Mouse (Mus musculus): ENCODE data around the gene Myo1b. TPM values are rescaled to one million over a fixed set of nuclear protein-coding genes. Genes with fewer than 3 reads are reported as not detected.
A peak's percentile ranks its signal among the peaks of the same experiment; 100 is the strongest.

The Myo1b gene
- polyA plus RNA-seq, 1 experiment from 2014 or later: 114 TPM

- peak overlapping the region; percentile 85 for H3K4me3 ChIP-seq (replicated peaks)
- H3K27me3 ChIP-seq: no peaks in the 10 kb centered on the region; the same call in 1 of the 2 replicates
- peak overlapping the region; percentile 74 for H3K4me2 ChIP-seq
- WGBS: 51% methylated on average over 5 of the region's 5 CpGs
- peak; percentile 16; the same call in 1 of the 2 replicates for ATAC-seq (ENCODE audit: low FRiP score)
- no peaks in the 10 kb centered on the region for H3K9me3 ChIP-seq
- H3K9ac ChIP-seq: peak overlapping the region; percentile 93
- H3K27ac ChIP-seq: peak overlapping the region; percentile 94
- H3K36me3 ChIP-seq (replicated peaks): no peaks in the 10 kb centered on the region
- peaks cover 33% of the 10 kb centered on the region for H3K4me1 ChIP-seq
Measured at GRCm38 (mm10) chr1:51916276-51916675, 405 bp upstream of the Myo1b start.

- H3K36me3 ChIP-seq (replicated peaks): no peaks in the 10 kb centered on the region
- WGBS: 0% methylated on average over 32 of the region's 33 CpGs
- peak; percentile 94 for ATAC-seq (ENCODE audit: low FRiP score)
- peak overlapping the region; percentile 93 for H3K9ac ChIP-seq
- peak overlapping the region; percentile 85 for H3K4me3 ChIP-seq (replicated peaks)
- H3K27me3 ChIP-seq: no peaks in the 10 kb centered on the region; the same call in 1 of the 2 replicates
- H3K4me1 ChIP-seq: peaks cover 41% of the 10 kb centered on the region
- peak overlapping the region; percentile 94 for H3K27ac ChIP-seq
- no peaks in the 10 kb centered on the region for H3K9me3 ChIP-seq
- peak overlapping the region; percentile 74 for H3K4me2 ChIP-seq
Measured at GRCm38 (mm10) chr1:51915051-51915575, 758 bp downstream of the Myo1b start.

GRCm38 (mm10) chr1:51914095-51914494 lies 1.8 kb downstream of the Myo1b start:
- Histone ChIP-seq H3K27me3 (no peaks in the 10 kb centered on the region; the same call in 1 of the 2 replicates), H3K9me3 (no peaks in the 10 kb centered on the region), H3K9ac (no peak overlapping the region), H3K4me2 (peak overlapping the region; percentile 74), H3K4me1 (peaks cover 52% of the 10 kb centered on the region), H3K36me3 (replicated peaks) (no peaks in the 10 kb centered on the region), H3K4me3 (replicated peaks) (peak overlapping the region; percentile 15; the same call in 1 of the 2 replicates), H3K27ac (no peak overlapping the region)
- 76% methylated on average over 3 of the region's 3 CpGs for WGBS
- ATAC-seq (ENCODE audit: low FRiP score): no peak

GRCm38 (mm10) chr1:51913071-51913814 lies 2.6 kb downstream of the Myo1b start:
- Histone ChIP-seq H3K36me3 (replicated peaks) (no peaks in the 10 kb centered on the region), H3K27ac (peak overlapping the region; percentile 31; the same call in 1 of the 2 replicates), H3K4me2 (peak overlapping the region; percentile 74), H3K9me3 (no peaks in the 10 kb centered on the region), H3K27me3 (no peaks in the 10 kb centered on the region; the same call in 1 of the 2 replicates), H3K4me1 (peaks cover 58% of the 10 kb centered on the region), H3K4me3 (replicated peaks) (no peak overlapping the region; the same call in 1 of the 2 replicates), H3K9ac (no peak overlapping the region)
- 65% methylated on average over 14 of the region's 14 CpGs for WGBS
- ATAC-seq (ENCODE audit: low FRiP score): no peak

- no peaks in the 10 kb centered on the region for H3K36me3 ChIP-seq (replicated peaks)
- H3K4me2 ChIP-seq: no peak overlapping the region
- 81% methylated on average over 4 of the region's 4 CpGs for WGBS
Measured at GRCm38 (mm10) chr1:51911331-51911730, 4.5 kb downstream of the Myo1b start.

GRCm38 (mm10) chr1:51909204-51909603 lies 6.7 kb downstream of the Myo1b start:
- no peaks in the 10 kb centered on the region for H3K27me3 ChIP-seq
- no peak overlapping the region for H3K4me2 ChIP-seq
- no peak overlapping the region for H3K9ac ChIP-seq
- ATAC-seq (ENCODE audit: low FRiP score): no peak
- H3K4me3 ChIP-seq (replicated peaks): no peak overlapping the region
- H3K9me3 ChIP-seq: no peaks in the 10 kb centered on the region
- H3K27ac ChIP-seq: no peak overlapping the region
- peaks cover 74% of the 10 kb centered on the region for H3K4me1 ChIP-seq
- 85% methylated on average over 2 of the region's 2 CpGs for WGBS
- H3K36me3 ChIP-seq (replicated peaks): peaks cover 3% of the 10 kb centered on the region; the same call in 1 of the 2 replicates

More at GRCm38 (mm10) chr1:51911331-51911730, 4.5 kb downstream of the Myo1b start:
- Histone ChIP-seq H3K27me3 (no peaks in the 10 kb centered on the region), H3K4me3 (replicated peaks) (no peak overlapping the region), H3K9me3 (no peaks in the 10 kb centered on the region), H3K9ac (no peak overlapping the region), H3K4me1 (peaks cover 74% of the 10 kb centered on the region), H3K27ac (no peak overlapping the region)
- no peak for ATAC-seq (ENCODE audit: low FRiP score)

- Histone ChIP-seq H3K36me3 (replicated peaks) (peaks cover 3% of the 10 kb centered on the region; the same call in 1 of the 2 replicates), H3K9ac (no peak overlapping the region; the same call in 1 of the 2 replicates), H3K4me3 (replicated peaks) (no peak overlapping the region), H3K4me2 (no peak overlapping the region), H3K27me3 (no peaks in the 10 kb centered on the region), H3K27ac (no peak overlapping the region; the same call in 1 of the 2 replicates), H3K9me3 (no peaks in the 10 kb centered on the region), H3K4me1 (peaks cover 60% of the 10 kb centered on the region)
- ATAC-seq (ENCODE audit: low FRiP score): no peak
- WGBS: 35% methylated on average over 8 of the region's 8 CpGs
Measured at GRCm38 (mm10) chr1:51907821-51908220, 8.1 kb downstream of the Myo1b start.

- Histone ChIP-seq H3K4me3 (replicated peaks) (no peak overlapping the region), H3K9ac (no peak overlapping the region), H3K27me3 (no peaks in the 10 kb centered on the region), H3K36me3 (replicated peaks) (peaks cover 3% of the 10 kb centered on the region; the same call in 1 of the 2 replicates), H3K4me1 (peaks cover 50% of the 10 kb centered on the region), H3K9me3 (no peaks in the 10 kb centered on the region), H3K27ac (no peak overlapping the region), H3K4me2 (no peak overlapping the region)
- WGBS: 91% methylated on average over 8 of the region's 8 CpGs
- no peak for ATAC-seq (ENCODE audit: low FRiP score)
Measured at GRCm38 (mm10) chr1:51906206-51906906, 9.5 kb downstream of the Myo1b start.

- Histone ChIP-seq H3K9me3 (no peaks in the 10 kb centered on the region), H3K4me1 (peaks cover 40% of the 10 kb centered on the region), H3K36me3 (replicated peaks) (peaks cover 3% of the 10 kb centered on the region; the same call in 1 of the 2 replicates), H3K27ac (no peak overlapping the region), H3K4me3 (replicated peaks) (no peak overlapping the region), H3K27me3 (no peaks in the 10 kb centered on the region), H3K4me2 (no peak overlapping the region), H3K9ac (no peak overlapping the region)
- 93% methylated on average over 6 of the region's 6 CpGs for WGBS
- ATAC-seq (ENCODE audit: low FRiP score): no peak
Measured at GRCm38 (mm10) chr1:51905073-51905472, 10.8 kb downstream of the Myo1b start.

GRCm38 (mm10) chr1:51897160-51897572 lies 18.7 kb downstream of the Myo1b start:
- H3K27ac ChIP-seq: no peak overlapping the region
- H3K4me3 ChIP-seq (replicated peaks): no peak overlapping the region
- H3K9me3 ChIP-seq: no peaks in the 10 kb centered on the region
- no peaks in the 10 kb centered on the region for H3K36me3 ChIP-seq (replicated peaks)
- ATAC-seq (ENCODE audit: low FRiP score): no peak
- no peaks in the 10 kb centered on the region for H3K27me3 ChIP-seq
- no peak overlapping the region for H3K4me2 ChIP-seq
- WGBS: 28% methylated on average over 6 of the region's 6 CpGs
- H3K4me1 ChIP-seq: peaks cover 34% of the 10 kb centered on the region
- H3K9ac ChIP-seq: no peak overlapping the region

- Histone ChIP-seq H3K36me3 (replicated peaks) (no peaks in the 10 kb centered on the region), H3K27ac (no peak overlapping the region), H3K9me3 (no peaks in the 10 kb centered on the region), H3K9ac (no peak overlapping the region), H3K4me2 (0 out of 2 replicates have a peak overlapping the region, but pooled peaks have one; percentile 11), H3K27me3 (no peaks in the 10 kb centered on the region), H3K4me3 (replicated peaks) (no peak overlapping the region), H3K4me1 (peaks cover 34% of the 10 kb centered on the region)
- 23% methylated on average over 10 of the region's 10 CpGs for WGBS
- peak; percentile 39; the same call in 1 of the 2 replicates for ATAC-seq (ENCODE audit: low FRiP score)
Measured at GRCm38 (mm10) chr1:51895961-51896360, 19.9 kb downstream of the Myo1b start.

GRCm38 (mm10) chr1:51894721-51895120 lies 21.1 kb downstream of the Myo1b start:
- Histone ChIP-seq H3K9ac (no peak overlapping the region), H3K4me1 (peaks cover 38% of the 10 kb centered on the region), H3K27ac (no peak overlapping the region), H3K4me3 (replicated peaks) (no peak overlapping the region), H3K4me2 (no peak overlapping the region), H3K36me3 (replicated peaks) (no peaks in the 10 kb centered on the region), H3K9me3 (no peaks in the 10 kb centered on the region), H3K27me3 (no peaks in the 10 kb centered on the region)
- ATAC-seq (ENCODE audit: low FRiP score): no peak
- WGBS: 79% methylated on average over 3 of the region's 3 CpGs
